Mouse (Mus musculus) lung, adult 2 months (tissue): ENCODE measurements around the gene Prkar2b. TPM values are rescaled to one million over a fixed set of nuclear protein-coding genes. Genes with fewer than 3 reads are reported as not detected.

ENCODE experiments used
- DNase-seq: peaks from one replicate; pipeline ENCODE4 v3.0.0; 2022
- H3K4me1 ChIP-seq: fragments of 200-500 bp; 2 replicates; pipeline ENCODE4 v1.6.1; 2011; ENCODE audit warnings: low read length; ENCODE audit not compliant: control insufficient read depth, insufficient read depth
- H3K4me3 ChIP-seq: fragments of 200-500 bp; replicated peaks from 2 replicates; pipeline ENCODE3; 2011; ENCODE audit warnings: low read depth, mild to moderate bottlenecking, control low read depth, low read length; ENCODE audit errors: extremely low read depth
- CTCF ChIP-seq: fragments of 200-500 bp; IDR thresholded peaks from 2 replicates; pipeline ENCODE4 v1.5.1; 2011; ENCODE audit warnings: mild to moderate bottlenecking, low read length, control low read depth; ENCODE audit not compliant: insufficient read depth
- POLR2A ChIP-seq: fragments of 200-500 bp; IDR thresholded peaks from 2 replicates; pipeline ENCODE4 v1.6.1; 2011; ENCODE audit warnings: low read depth, mild to moderate bottlenecking, control low read depth, low read length, borderline replicate concordance; ENCODE audit errors: extremely low read depth
- WGBS: fragments of 180-500 bp; shearing (Covaris S2); methylation state at CpG from one replicate; pipeline ENCODE4 v1.1.7; 2018; 5-methylcytosine and 5-hydroxymethylcytosine counted together
- polyA plus RNA-seq: library from polyadenylated mRNA; depleted of rRNA; stranded (reverse); fragments of >200 nt; gene quantifications from 2 replicates; pipeline ENCODE4 v1.2.3, GENCODE M21; 2012

Gene Prkar2b
- polyA plus RNA-seq, 1 experiment: 10.9 TPM

- peak within 1 kb of the TSS; percentile 76 for H3K4me3 ChIP-seq
- WGBS: 1% methylated on average over 67 of the region's 71 CpGs
- TF ChIP-seq CTCF (no peak), POLR2A (peak; percentile 86; the same call in 1 of the 2 replicates)
- DNase-seq: peak; percentile 97
- peaks cover 6% of the 10 kb centered on the region for H3K4me1 ChIP-seq
Observed at GRCm38 (mm10) chr12:31949759-31950658, 111.1 kb downstream of the Prkar2b start, which contains the start of gene Hbp1. Gene Hbp1, minus strand, starts transcription at chr12:31950535.

- Histone ChIP-seq H3K4me3 (peak overlapping the region; percentile 76), H3K4me1 (peaks cover 6% of the 10 kb centered on the region)
- TF ChIP-seq CTCF: no peak
- TF ChIP-seq POLR2A: peak; percentile 8; the same call in 1 of the 2 replicates
- under 1% methylated on average over 54 of the region's 58 CpGs for WGBS
- peak; percentile 89 for DNase-seq
Observed at GRCm38 (mm10) chr12:31949193-31949741, 111.8 kb downstream of the Prkar2b start.

GRCm38 (mm10) chr12:31948101-31949000 is 112.7 kb downstream of the Prkar2b start:
- H3K4me1 ChIP-seq: peaks cover 9% of the 10 kb centered on the region
- no peak for TF ChIP-seq CTCF
- no peak for TF ChIP-seq POLR2A
- H3K4me3 ChIP-seq: peak overlapping the region; percentile 76
- DNase-seq: no peak
- 17% methylated on average over 7 of the region's 7 CpGs for WGBS

- no peak for DNase-seq
- TF ChIP-seq POLR2A: no peak
- TF ChIP-seq CTCF: peak; percentile 20; the same call in 1 of the 2 replicates
- 82% methylated on average over 5 of the region's 5 CpGs for WGBS
- H3K4me3 ChIP-seq: no peak overlapping the region
- peaks cover 9% of the 10 kb centered on the region for H3K4me1 ChIP-seq
Observed at GRCm38 (mm10) chr12:31947476-31947875, 113.6 kb downstream of the Prkar2b start.

- WGBS: 77% methylated on average over 2 of the region's 2 CpGs
- Histone ChIP-seq H3K4me1 (peaks cover 7% of the 10 kb centered on the region), H3K4me3 (no peak overlapping the region)
- no peak for DNase-seq
- TF ChIP-seq POLR2A (no peak), CTCF (no peak)
Observed at GRCm38 (mm10) chr12:31944405-31944804, 116.7 kb downstream of the Prkar2b start.

- no peak for TF ChIP-seq POLR2A
- no peak for TF ChIP-seq CTCF
- Histone ChIP-seq H3K4me3 (no peak overlapping the region), H3K4me1 (peaks cover 5% of the 10 kb centered on the region)
- no peak for DNase-seq
- 73% methylated on average over 4 of the region's 4 CpGs for WGBS
Observed at GRCm38 (mm10) chr12:31943020-31943654, 118.0 kb downstream of the Prkar2b start.

GRCm38 (mm10) chr12:31939026-31939425 is 122.1 kb downstream of the Prkar2b start:
- no peak for DNase-seq
- Histone ChIP-seq H3K4me1 (peaks cover 3% of the 10 kb centered on the region), H3K4me3 (no peak overlapping the region)
- TF ChIP-seq CTCF: no peak

GRCm38 (mm10) chr12:31938391-31938997 is 122.6 kb downstream of the Prkar2b start:
- H3K4me3 ChIP-seq: no peak overlapping the region
- no peak for DNase-seq
- 91% methylated on average over 4 of the region's 4 CpGs for WGBS
- TF ChIP-seq POLR2A (no peak), CTCF (no peak)
- H3K4me1 ChIP-seq: no peaks in the 10 kb centered on the region
